Mouse (Mus musculus) liver, postnatal 0 days (tissue): ENCODE data around the gene Gm49391.

Experiments
- CTCF ChIP-seq: sonication (generic); IDR thresholded peaks from 2 replicates; pipeline ENCODE4 v1.5.1; 2016; ENCODE audit warnings: antibody characterized with exemption, low read depth
- EP300 ChIP-seq: IDR thresholded peaks from 2 replicates; pipeline ENCODE4 v1.6.1; 2016; ENCODE audit warnings: antibody characterized with exemption, low read depth, mild to moderate bottlenecking

DNA sequence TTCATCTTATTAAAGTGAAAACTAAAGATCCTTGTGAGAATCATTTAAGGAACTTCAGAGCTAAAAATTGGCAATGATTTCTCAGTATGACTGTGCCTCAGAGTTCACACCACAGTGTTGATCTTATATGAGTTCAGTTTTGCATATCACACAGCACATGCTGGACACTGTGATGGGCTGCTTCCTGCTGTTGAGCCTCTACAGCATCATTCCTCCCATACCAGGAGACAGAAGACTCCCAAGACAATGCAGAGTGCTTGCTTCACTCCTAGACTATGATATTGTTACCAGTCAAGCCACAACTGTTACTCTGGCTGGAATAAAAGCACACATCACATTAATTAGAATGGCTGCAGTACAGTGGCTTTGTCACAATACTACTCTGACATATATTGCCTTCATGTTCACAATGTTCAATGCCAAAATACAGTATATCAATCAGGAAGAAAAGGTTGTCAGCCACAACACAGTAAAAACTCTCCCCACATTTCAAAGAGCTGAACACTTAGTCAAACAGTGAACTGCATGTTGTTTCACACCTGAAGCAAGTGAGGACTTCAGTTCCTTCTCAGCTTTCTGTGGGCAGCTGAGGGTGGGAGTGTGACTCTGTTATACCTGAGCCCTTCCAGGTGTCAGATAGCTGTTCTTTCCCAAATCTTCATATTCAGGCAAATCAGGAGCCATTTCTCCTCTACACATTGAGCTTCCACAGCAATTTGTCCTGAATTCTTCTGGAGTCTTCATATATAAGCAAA, 40.8 kb downstream of the Gm49391 start:
- TF ChIP-seq CTCF (no peak), EP300 (no peak)
